Mouse (Mus musculus) adrenal gland, postnatal 10 days (tissue): ENCODE measurements at regions not wholly inside any gene's neighbourhood (a gene's known extent, or its start where the extent isn't known, plus 50 kb on each side); places are given as distances from the start of the nearest gene placed in this dataset.

ENCODE experiments used
- DNase-seq: peaks from one replicate; pipeline ENCODE4 v3.0.0; 2021; ENCODE audit warnings: mixed read lengths

- peak; percentile 75 for DNase-seq
Observed at GRCm38 (mm10) chr10:9071630-9072029, 185.8 kb upstream of the Sash1 start.

- DNase-seq = no peak
Observed at GRCm38 (mm10) chr10:9069608-9070190, 183.8 kb upstream of the Sash1 start.

DNA sequence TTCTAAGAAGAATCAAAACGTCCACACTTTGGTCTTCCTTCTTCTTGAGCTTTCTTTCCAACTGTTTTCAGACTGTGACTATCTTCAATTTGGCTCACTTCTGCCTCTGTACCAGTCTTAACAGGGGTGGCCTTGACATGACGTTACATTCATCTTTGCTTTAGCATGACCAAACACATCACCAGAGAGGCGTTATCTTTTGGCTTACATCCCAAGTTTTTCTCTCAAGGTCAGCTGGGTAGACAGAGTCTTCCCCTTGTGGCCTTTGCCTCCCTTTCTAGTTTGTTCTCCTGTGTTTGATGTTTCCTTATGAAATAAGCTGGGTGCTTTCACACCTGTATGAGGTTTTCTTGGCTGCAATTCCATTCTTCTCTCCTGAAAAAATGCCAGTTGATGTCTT, 180.7 kb upstream of the Sash1 start:
- peak; percentile 27 for DNase-seq

DNA sequence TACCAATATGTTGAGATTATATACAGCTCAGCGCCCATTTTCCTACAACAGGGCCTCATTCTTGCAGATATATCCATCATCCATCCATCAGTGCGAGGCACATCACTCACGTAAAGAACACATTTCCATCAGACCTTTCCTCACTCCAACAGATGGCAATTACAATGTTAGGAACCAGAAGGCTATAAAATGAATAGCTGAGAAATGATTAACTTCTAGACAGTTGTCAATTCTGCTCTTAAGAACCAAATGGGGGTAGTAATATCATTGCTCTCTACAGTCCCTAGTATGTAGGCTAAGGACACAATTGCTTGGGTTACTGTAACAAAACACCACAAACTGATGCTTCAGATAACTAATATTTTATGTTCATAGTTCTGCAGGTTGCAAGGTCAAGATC, 176.1 kb upstream of the Sash1 start:
- DNase-seq = no peak

GRCm38 (mm10) chr10:9055274-9055673, 169.4 kb upstream of the Sash1 start:
- peak; percentile 17 for DNase-seq

- no peak for DNase-seq
Observed at GRCm38 (mm10) chr10:9053371-9053770, 167.5 kb upstream of the Sash1 start.

- no peak for DNase-seq
Observed at GRCm38 (mm10) chr10:9047341-9047740, 161.5 kb upstream of the Sash1 start.

DNA sequence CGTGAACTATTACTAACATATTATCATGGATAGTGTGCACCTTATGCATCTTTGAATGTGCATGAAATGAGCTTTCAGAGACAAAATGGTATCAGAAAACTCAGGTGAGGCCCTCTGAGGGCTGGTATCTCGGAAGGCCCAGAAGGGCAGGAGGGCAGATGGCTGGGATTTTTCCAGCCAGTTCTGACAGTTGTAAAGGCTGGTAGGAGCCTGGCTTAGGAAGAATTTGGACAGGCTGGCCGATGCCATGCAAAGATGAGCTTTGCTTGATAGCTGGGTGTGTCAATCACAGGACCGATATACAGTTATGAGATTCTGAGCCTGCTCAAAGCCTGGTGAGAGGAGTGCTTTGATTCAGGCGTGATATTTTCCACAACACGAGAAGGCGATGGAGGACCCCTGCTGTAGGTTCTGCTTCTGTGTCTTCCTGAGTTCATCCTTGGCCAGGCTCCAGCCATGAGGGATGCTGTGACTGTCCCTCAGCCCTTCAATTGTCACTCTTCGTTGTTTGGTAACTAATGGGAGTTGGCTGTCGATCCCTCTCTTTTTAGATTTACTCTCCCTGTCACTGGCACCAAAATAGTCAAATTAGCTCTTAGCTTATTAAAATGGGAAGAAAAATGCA, 159.0 kb upstream of the Sash1 start:
- no peak for DNase-seq

GRCm38 (mm10) chr10:9043507-9043906, 157.6 kb upstream of the Sash1 start:
- DNase-seq = no peak

DNA sequence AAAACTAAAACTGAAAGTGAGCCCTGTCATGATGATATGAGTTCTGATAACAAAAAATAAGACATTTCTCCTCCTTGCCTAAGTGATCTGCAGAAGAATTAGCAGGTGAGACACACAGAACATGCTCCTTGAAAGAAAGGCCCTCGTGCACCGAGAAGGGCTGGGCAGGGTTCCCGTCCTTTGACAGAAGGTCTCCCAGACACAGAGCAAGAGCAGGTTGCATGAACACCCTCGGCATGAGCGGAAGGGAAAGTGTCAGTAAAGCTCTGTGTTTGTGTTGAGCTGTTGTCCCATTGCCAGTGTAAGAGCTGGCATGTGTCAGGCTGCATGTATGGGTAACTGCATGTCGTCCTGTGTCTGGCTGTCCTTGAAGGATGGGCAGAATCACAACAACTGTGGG, 144.6 kb upstream of the Sash1 start:
- DNase-seq = no peak

- no peak for DNase-seq
Observed at GRCm38 (mm10) chr10:9029506-9029905, 143.6 kb upstream of the Sash1 start.

DNA sequence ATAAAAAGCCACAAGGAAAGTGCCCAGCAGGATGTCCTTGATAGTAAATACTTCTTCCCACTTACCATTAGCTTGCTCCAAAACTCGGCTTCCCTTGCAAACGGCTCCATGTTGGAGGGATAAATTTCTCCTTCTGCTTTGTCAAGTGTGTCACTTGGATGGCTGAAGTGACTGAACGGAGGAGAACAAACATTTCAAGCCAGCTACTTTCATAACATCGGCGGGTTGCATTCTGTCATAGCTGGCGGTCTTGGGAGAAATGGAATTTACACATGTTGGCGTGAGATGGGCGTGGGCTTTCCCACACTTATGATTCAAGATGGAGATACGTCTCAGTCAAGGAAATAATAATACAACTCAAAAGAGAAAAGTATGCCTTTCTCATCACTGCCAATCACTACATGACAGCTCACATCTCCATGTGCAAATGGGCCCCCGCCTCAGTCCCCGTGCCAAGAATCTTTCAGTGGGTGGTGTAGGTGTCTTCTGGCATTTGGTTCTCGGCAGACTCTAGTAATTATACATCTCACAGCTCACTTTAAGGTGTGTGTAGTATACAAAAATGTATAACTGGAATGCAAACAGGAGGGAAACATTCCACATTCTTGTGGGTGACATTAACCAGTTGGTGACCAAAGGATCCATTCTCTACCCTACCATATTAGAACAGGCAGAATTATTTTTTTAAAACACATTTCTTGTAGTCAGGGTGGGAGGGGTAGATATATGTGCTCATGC, 141.4 kb upstream of the Sash1 start:
- no peak for DNase-seq

DNA sequence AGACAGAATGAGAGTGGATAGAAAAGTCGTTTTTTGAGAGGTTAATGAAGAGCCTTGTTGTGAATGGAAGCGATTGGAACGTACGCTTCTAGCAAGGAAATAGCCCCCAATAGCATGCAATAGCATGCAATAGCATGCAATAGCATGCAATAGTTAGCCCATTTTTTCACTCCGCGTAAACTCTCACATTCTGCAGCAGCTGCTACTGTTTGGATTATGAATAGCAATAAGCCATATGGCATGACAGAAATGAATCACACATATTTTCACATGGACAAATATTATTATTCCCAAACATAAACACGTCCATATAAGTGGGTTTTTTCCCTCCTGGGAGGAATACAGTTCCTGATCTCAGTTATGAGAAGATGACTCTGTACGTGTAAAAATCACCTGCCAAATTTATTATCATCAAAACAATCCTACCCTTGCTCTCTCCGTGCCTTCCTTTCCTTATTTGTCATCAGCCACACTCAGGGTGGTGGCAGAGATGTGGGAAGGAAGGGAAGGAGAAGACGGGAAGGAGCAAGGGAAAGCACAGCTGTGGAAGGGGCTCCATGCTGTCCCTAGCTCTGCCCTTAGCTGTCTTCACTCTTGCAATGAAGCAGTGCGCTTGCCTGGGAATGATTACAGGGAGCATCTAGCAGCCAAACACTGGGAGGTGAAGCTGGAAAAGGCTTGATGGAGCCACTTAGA, 129.1 kb upstream of the Sash1 start:
- no peak for DNase-seq

DNA sequence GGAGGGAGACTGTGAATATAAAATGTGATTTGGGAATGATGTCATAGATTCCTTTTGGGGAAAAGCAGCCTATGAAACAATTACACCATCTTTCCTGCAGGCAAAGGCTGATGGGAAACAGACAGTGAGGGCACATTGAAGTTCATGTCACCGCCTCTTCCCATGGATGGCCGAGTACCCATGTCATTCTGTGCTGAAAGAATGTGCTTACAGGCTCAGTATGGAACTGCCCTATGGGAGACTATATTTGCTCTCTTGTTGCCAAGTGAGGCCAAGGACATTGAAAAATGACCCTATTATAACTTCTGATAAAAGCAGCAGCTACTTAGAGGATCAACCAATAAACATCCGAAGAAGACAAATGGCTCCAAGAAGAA, 127.7 kb upstream of the Sash1 start:
- DNase-seq = no peak

DNA sequence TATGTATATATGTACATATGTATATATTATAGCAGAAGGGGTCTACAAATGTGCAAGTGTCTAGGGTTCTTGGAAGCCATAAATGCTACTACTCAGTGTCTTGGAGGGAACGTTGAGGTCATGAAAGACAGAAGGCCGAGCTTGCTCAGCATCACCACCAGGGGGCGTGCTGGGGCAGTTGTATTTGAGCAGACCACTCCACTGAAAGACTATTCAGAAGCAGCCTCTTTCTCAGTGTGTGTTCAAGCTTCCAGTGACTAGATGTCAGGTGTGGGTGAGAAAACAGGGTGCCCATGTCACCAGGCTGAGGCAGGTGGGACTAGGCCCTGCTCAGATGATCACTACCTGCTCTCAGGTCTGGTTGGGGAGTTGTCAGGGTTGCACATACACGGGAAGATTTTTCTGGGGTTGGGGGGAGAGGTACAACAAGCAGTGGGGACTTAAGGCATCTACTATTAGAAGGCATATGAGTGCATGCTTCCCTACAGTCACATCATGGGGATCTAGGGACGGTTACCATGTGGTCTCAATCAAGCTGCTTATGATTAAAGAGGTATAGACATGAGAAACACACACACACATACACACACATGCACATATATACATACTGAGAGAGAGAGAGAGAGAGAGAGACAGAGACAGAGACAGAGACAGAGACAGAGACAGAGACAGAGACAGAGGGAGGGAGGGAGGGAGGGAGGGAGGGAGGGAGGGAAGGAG, 127.1 kb upstream of the Sash1 start:
- DNase-seq = peak; percentile 87

DNA sequence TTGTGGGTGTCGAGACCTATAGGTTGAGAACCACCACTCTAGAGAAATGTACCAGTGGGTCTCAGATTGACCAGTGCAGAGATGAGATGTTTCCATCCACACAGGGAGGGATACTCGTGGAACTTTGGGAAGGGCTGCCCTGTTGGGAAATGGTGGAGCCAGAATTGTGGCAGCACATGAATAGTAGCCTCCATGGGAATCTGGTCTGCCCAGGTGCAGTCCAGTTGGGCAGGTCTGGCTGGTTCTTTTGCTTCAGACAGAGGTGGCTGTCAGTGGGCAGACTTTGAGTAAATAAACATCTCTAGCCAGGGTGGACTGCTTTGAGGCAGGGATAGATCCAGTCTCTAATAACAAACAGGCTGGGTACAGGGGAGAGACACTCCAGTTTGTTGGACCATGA, 126.0 kb upstream of the Sash1 start:
- DNase-seq = no peak

DNA sequence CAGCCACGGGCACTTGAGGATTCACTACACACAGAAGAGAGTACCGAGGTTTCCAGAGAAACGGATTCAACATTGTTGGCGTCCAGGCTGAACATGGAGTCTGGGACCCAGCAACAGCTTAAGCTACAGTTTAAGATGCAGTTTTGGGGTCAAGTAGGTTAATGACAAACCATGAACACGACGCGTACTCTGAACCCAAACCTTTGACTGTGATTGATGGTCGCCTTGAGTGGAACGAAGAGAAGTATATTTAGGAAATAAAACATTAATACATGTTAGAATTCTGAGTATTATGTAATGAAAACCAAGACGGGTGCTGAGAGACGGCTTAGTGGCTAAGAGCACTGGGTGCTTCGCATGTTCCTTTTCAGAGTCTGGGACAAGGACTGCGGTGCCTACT, 124.3 kb upstream of the Sash1 start:
- no peak for DNase-seq

GRCm38 (mm10) chr10:9005140-9005909, 119.5 kb upstream of the Sash1 start:
- no peak for DNase-seq

DNA sequence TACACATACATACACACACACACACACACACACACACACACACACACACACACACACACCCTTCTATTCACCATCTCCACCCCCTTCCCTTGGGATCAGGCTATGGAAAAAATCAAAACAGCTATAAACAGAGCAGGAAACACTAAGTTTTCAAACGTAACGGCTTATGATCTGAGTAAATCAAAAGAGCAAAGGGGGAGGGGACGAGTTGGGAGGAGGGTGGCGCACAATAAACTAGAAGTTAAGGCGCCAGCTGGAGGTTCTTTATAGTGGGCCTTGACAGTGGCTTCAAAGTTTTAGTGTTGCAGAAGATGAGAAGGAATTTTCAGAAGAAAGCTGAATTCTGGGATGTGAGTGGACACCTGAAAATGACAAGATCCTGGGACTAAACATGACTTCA, 116.4 kb upstream of the Sash1 start:
- DNase-seq = no peak

GRCm38 (mm10) chr10:8998758-8999398, 113.0 kb upstream of the Sash1 start:
- DNase-seq = no peak

DNA sequence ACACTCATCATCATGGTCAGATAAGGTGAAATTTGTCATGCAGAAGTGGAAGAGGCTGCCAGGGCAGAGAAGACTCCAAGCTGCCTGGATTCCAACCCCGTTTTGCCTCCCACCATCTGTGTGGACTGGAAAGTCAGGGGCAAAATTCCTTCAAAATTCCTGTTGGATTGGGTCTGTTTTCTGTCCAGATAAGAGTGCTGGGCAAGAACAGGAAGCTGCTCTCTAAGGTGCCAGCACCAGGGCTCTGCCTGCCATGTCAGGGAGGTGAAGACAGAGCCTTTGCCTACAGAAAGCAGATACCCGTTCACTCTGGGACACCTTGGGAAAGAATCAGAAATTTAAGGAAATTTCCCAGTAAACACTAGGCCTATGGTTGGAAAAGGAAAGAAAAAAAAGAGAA, 112.5 kb upstream of the Sash1 start:
- DNase-seq = no peak
